Mouse (Mus musculus) myocyte (in vitro differentiated cells): ENCODE measurements around the gene Vps36.

ENCODE experiments used
- CEBPB ChIP-seq: IDR thresholded peaks from 2 replicates; pipeline ENCODE4 v1.6.1; 2011; ENCODE audit warnings: mild to moderate bottlenecking, moderate library complexity; ENCODE audit not compliant: poor library complexity, insufficient read depth, severe bottlenecking
- E2F4 ChIP-seq: IDR thresholded peaks from one replicate; pipeline ENCODE4 v1.6.1; 2011; ENCODE audit warnings: mild to moderate bottlenecking, control low read depth, moderate library complexity; ENCODE audit not compliant: insufficient read depth
- MAX ChIP-seq: IDR thresholded peaks from one replicate; pipeline ENCODE4 v1.6.1; 2011; ENCODE audit warnings: low read depth, mild to moderate bottlenecking, control low read depth
- MYOD1 ChIP-seq, 3 experiments: IDR thresholded peaks; one replicate each; pipeline ENCODE4 v1.6.1; 2011; ENCODE audit warnings: control low read depth in 2 of 3, low read depth in 2 of 3, mild to moderate bottlenecking in 2 of 3, moderate library complexity in 1 of 3; ENCODE audit not compliant: insufficient read length in 2 of 3, control insufficient read depth in 1 of 3
- MYOG ChIP-seq, 3 experiments: IDR thresholded peaks; one replicate each; pipeline ENCODE4 v1.6.1; 2011; ENCODE audit warnings: control low read depth in 2 of 3, low read depth in 2 of 3, mild to moderate bottlenecking in 2 of 3; ENCODE audit not compliant: insufficient read length in 2 of 3, control insufficient read depth in 1 of 3, insufficient read depth in 1 of 3
- POLR2A ChIP-seq: IDR thresholded peaks from one replicate; pipeline ENCODE4 v1.6.1; 2011; ENCODE audit warnings: low read depth, mild to moderate bottlenecking, control low read depth, moderate library complexity; ENCODE audit not compliant: insufficient read length
- POLR2AphosphoS2 ChIP-seq: IDR thresholded peaks from one replicate; pipeline ENCODE4 v1.6.1; 2011; ENCODE audit warnings: low read depth, control low read depth; ENCODE audit not compliant: insufficient read length
- SRF ChIP-seq: IDR thresholded peaks from one replicate; pipeline ENCODE4 v1.6.1; 2011; ENCODE audit warnings: low read depth; ENCODE audit not compliant: control insufficient read depth, insufficient read length
- TCF12 ChIP-seq: IDR thresholded peaks from one replicate; pipeline ENCODE4 v1.6.1; 2011; ENCODE audit warnings: mild to moderate bottlenecking, control low read depth; ENCODE audit not compliant: poor library complexity, insufficient read depth, severe bottlenecking
- TCF3 ChIP-seq: IDR thresholded peaks from one replicate; pipeline ENCODE4 v1.6.1; 2011; ENCODE audit warnings: low read depth, control low read depth; ENCODE audit not compliant: insufficient read length
- USF1 ChIP-seq: IDR thresholded peaks from one replicate; pipeline ENCODE4 v1.6.1; 2011; ENCODE audit warnings: low read depth, mild to moderate bottlenecking, control low read depth, moderate library complexity

GRCm38 (mm10) chr8:22260091-22260722 lies 67.6 kb downstream of the Vps36 start:
- TF ChIP-seq CEBPB (no peak), POLR2A (no peak), TCF3 (no peak), MYOG (IDR thresholded peaks at IDR 0.05; ENCODE audit: control insufficient read depth in 1 of 3, insufficient read depth in 1 of 3, insufficient read length in 2 of 3, low read depth in 2 of 3) (no peak), MYOD1 (IDR thresholded peaks at IDR 0.05; ENCODE audit: control insufficient read depth in 1 of 3, insufficient read length in 2 of 3, low read depth in 2 of 3) (no peak), MAX (no peak), E2F4 (no peak), POLR2AphosphoS2 (no peak), SRF (no peak), TCF12 (no peak), USF1 (no peak)
